Mouse (Mus musculus): Measurements from ENCODE around the gene Cdc37. TPM values are rescaled to one million over a fixed set of nuclear protein-coding genes. Genes with fewer than 3 reads are reported as not detected.
"Not testable (repeated sequence)": the region's sequence is repeated elsewhere in the genome, so short reads cannot be mapped to it uniquely, and the experiment has no call there.

Gene Cdc37
- total RNA-seq (2022), result 100 to 1,000 TPM; 162 to 190 (median 174) TPM

DNA sequence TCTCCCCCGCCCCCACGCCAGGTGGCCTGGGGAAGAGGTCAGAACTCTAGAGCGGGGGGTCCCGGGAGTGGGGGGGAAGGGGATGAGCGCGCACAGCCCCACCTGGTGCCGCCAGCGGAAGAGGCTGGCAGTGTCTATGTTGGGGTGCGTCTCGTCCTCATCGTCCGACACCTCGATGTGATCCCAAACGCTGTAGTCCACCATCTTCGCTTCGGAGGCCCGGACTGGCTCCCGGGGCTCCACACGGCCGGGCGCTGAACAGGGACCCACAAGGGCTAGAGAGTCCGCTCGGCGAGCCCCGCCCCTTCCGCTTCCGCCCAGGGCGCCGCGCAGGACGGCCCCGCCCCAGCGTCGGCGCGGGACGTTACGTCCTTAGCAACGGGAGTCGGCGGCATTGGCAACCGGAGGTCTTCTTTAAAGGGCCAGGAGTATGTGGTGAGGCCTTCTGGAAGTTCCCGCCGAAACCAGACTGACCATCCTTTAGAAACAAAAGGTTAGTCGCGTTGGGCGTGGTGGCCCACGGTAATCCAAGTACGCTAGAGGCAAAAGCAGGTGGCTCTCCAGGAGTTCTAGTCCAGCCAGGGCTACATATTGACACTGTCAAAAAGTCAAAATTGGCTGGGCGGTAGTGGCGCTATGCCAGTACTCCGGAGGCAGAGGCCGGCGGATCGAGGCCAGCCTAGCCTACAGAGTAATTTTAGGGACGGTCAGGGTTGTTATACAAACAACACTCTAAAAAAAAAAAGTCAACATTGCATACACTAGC, at the start of gene Cdc37:
Gene Cdc37 (minus strand): TSS at position 329 of the 766 bp plus-strand sequence.
- peak; percentile 87 for DNase-seq

DNA sequence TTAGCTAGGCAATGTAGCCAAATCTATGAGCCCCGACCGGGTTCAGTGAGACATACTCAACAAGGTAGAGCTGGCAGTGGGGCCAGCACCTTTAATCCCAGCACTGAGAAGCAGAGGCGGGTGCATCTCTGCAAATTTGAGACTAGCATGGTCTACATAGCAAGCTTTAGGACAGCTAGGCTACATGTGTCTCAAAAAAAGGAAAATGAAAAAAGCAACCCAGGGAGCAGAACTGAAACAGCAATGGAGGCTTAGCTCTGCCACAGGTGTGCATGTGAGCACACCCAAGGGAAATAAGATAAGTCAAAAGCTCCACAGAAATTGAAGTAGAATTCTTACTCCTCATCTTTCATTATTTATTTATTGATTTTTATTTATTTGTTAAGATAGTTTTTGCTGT, 49.2 kb upstream of the Cdc37 start:
- DNase-seq, result no peak

DNA sequence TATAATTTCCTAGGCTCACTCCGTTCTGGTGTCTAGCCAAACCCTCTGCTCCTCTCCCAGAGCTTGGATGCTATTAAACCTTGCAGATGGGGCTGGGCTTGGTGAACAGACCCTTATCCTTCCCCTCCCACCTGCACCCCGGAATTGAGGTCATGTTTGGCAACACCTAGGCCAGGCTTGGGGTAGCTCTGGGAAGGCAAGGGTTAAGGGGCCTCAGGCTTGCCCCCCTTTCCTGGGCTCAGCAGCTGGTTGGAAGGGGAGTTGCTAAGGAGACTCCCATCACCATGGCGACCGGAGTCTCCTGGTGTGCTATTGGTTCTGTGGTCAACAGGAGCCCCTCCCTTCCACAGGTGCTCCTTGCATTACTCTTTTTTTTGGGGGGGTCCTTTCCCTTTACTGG, 48.2 kb upstream of the Cdc37 start:
- DNase-seq, result no peak

DNA sequence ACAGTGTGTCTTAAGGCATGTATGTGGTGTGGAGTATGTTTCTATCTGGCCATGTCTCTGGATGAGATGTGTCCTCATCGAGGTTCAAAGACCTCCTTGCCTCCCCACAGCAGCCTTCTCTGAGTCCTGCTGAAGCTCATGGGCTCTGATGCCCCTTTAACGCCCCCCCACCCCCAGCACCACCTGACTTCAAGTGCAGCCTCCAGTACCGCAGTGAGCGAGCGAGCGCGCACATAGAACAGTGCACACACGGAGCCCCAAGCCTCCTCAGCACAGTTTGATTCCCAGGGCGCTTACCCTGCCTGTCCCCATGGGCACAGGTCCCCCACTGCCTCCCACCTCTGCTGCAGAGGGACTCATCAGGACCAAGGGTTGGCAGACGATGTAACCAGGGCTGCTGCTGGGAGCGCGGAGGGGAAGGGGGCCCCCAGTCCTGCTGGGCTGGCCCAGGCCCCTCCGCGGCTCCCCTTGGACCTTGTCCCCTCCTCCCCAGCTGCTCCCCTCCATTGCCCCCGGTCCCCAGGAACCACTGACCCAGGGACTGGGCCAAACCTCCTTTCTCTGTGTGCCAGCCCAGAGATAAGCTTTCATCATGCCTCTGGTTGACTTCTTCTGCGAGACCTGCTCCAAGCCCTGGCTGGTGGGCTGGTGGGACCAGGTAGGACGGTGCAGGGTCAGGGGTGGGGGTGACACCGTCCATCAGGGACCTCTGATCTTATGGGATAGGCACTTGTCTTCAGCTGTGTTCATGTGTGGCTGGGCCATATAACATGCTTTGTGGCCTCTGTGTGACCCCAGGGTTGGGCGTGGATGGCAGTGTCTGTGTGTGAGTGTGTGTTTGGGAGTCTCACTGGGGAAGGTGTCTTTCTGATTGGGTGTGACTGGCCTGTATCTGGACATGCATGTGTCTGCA, 47.0 kb upstream of the Cdc37 start:
- DNase-seq, result no peak

DNA sequence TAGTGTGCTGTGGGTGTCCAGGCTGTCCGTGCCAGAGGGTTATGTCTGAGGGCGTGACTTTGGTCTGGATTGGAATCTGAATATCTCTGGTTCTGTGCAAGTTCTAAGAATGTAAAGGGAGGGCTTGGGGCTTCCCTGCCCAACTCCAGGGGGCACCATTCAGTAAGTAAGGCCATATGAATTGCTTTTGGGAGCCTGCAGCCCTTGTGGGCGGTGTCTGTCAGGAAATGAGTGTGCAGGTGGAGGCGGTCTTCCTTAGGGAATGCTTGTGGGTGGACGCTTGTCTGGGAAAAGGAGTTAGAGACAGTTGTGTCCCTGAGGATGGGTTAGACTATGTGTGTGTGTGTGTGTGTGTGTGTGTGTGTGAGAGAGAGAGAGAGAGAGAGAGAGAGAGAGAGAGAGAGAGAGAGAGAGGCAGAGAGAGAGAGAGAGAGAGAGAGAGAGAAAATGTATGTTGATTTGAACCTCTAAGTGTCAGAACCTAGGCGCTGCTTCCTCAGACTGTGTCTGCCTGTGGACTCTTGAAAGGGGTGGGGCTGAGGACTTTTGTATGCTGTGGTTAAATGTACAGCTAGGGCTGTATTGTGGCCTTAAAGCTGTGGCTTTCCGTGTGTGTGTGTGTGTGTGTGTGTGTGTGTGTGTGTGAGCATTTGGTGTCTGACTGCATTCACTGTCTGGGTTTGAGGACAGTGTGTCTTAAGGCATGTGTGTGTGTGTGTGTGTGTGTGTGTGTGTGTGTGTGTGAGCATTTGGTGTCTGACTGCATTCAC, 46.1 kb upstream of the Cdc37 start:
- DNase-seq, result not testable (repeated sequence)

DNA sequence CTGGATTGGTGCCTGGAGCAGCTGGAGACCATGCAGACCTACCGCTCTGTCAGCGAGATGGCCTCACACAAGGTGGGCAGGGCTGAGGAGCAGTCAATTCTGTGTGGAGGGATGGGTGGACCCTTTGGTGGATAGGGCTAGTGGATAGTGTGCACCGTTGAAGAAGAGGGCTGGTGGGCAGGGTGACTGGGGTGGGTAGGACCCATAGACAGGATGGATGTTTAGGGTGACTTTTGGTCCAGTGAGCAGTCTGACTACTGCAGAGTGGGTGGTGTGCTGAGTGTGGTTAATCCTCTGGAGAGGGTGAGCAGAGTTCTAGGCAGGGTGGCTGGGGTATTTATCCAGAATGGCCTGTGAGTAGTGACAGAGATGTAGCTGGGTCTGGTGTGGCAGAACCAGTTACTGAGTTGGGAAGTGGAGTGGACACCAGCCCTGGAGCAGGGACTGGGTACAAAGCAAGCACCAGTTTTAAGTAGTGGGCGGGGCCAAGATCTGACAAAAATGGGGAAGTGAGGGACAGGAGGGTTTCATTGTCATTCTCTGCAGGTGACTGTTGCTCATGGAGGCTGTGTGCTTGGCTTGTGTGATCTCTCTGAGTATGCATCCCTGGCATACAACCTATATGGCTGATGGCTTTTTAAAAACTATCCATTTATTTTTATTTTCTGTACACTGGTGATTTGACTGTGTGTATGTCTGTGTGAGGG, 45.2 kb upstream of the Cdc37 start:
- no peak for DNase-seq

DNA sequence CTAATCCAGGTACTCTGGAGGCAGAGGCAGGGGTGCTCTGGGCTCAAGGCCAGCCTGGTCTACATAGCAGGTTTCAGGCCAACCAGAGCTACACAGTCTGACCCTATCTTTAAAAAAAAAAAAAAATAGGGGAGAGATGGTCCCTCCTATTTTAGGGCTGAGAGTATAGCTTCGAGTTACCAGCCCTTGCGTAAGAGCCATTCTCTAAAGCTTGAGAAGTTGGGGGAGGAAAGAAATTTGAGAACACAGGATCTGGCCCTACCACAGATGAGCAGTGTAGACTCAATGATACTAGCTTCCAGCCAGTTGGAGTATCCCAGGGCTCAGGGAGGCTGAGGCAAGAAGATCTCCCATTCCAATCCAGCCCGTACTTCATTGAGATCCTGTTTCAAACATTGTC, 44.0 kb upstream of the Cdc37 start:
- no peak for DNase-seq

DNA sequence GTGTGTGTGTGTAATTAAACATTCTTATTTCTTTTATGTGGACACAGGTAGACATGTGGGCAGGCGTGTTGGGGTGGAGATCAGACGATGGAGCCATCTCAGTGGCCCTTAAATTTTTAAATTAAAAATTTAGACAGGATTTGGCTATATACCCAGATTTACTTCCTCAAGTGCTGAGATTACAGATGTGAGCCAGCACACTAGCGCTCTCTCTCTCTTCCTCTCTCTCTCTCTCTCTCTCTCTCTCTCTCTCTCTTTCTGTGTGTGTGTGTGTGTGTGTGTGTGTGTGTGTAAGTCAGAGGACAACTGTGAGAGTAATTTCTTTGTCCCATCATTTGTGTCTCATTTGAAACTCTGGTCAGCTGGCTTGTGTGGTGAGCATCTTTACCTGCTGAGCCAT, 40.9 kb upstream of the Cdc37 start:
- no peak for DNase-seq

DNA sequence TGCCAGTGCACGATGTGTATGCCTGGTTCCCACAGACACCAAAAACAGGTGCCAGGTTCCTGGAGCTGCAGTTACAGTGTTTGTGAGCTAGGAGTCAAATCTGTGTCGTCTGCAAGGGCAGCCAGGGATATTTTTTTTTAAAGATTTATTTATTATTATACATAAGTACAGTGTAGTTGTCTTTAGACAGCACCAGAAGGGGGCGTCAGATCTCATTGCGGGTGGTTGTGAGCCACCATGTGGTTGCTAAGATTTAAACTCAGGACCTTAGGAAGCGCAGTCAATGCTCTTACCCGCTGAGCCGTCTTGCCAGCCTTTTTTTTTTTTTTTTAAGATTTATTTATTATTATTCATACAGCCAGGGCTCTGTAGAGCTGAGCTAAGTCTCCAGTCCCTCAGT, 40.1 kb upstream of the Cdc37 start:
- DNase-seq, result no peak

DNA sequence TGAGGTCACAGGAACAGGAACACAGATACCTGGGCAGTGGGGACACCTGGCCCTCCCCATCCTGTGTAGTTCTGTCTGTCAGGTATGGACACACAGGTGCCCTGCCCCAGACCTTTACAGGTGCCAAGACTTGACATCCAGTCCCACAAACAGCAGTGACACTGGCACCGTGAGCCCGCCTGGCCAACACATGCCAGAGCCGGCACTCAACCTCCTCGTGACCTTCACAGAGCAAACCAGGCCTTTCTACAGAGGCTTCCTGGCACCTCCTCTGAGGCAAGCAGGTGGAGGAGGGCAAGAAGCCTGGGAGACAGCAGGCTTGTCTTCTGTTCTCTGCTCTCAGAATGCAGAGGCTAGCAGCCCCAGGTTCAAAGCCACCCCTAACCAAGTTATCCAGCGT, 35.7 kb upstream of the Cdc37 start:
- no peak for DNase-seq

DNA sequence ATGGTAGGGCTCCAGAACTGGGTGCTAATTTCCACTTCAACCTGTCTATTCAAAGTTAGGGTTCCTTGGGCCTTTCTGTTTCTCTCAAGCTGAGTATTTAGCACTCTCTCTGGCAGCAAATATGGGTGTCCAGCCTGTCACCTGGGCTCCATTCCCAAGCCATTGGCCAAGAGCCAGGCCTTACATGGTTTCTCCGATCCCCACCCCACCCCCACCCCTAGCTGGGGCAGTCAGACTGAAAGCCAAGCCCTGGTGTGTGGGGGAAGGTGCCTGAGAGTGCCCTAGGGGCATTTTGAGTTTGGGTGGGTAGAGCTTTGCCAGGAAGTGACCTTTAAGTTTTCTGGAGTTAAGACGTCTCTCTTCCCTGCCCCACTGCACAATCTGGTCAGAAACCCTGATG, 35.0 kb upstream of the Cdc37 start:
- no peak for DNase-seq

DNA sequence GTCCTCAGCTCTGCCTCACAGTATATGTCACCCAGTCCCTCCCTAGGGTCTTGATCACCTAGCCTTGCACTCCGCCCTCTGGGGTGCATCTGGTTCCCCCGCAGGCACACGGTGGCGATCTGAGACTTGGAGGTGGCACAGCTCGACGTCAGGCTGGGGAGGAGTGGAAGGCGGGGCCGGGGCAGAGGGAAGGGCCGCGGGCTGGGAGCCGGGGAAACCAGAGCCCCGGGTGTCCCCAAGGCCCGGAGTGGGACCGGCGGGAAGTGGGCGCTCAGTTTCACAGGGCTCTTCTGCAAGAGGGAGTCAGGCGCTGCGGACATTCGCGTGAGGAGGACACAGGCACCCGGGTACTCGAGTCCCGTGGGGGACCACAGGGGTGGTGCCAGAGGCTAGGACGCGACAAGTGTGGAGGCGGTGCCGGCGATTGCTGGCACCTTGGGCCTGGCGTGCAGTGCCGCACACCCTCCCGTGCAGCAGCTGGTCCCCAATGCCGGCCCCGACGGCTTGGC, 34.2 kb upstream of the Cdc37 start:
- no peak for DNase-seq

DNA sequence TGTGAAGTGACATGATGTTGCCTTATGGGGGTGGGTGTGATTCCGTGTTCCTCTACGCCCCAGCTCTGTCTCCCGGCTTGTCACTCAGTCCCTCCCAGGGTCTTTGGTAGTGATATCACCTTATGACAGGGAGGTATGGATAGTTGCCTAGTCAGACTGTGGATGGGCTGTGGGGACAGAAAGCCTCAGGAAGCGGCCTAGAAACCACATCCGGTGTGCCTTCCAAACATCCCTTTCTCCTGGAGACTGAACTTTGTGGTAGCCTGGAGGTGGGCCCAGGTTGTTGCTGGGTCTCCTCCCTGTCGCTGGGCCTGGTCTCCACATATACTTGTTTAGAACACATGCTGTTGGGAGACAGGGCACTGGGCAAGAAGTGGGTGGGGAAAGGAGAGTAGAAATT, 33.6 kb upstream of the Cdc37 start:
- no peak for DNase-seq

DNA sequence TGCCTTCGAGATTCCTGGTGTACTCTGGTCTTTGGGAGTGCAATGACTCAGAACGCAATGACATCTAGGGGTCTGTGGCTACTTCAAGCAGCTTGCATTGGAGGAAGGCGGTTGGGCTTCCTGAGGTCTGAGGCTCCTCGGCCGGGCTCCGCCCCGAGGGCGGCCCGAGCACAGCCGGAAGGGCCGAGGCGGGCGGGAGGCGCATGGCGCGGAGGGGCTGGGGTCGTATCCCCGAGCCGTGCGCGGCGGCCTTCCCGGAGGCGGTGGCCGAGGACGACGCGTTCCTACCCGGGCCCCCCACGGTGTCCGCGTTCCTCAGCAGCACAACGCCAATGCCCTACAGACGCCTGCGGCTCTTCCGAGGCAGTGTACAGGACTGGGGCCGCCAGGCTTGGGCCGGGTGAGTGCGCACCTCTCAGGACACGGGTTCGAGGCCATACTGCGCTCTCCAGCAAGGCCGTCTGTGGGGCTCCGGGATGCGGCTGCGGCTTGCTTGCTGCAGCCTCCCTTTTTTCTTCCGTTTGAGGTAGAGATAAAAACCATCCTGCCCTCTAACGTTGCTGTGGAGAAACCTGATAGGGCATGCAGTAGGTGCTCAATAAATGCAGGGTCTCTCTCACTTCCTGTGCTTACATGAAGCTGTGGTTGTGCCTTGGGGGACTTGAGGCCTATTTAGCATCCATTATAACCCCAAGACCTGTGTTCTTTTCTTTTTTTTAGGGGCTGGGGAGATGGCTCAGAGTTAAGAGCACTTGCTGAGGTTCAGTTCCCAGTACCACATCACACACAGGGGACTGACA, 31.8 kb upstream of the Cdc37 start:
- no peak for DNase-seq

DNA sequence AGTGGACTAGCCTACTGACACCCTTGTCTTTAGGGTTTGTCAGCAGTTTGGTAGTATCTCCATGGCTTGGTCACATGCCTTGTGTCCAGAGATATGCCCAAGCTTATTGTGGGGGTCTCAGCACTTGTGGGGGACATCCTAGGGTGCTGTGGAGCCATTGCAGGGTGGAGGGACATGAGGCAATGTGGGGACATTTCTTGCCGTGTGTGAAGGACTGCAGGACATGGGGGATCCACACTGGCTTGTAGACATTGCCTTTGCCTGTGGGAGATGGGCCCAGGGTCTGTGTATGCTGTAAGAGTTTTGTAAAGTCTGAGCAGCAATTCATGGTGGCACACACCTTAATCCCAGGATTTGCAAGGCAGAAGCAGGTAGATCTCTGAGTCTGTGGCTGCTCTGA, 31.1 kb upstream of the Cdc37 start:
- no peak for DNase-seq

DNA sequence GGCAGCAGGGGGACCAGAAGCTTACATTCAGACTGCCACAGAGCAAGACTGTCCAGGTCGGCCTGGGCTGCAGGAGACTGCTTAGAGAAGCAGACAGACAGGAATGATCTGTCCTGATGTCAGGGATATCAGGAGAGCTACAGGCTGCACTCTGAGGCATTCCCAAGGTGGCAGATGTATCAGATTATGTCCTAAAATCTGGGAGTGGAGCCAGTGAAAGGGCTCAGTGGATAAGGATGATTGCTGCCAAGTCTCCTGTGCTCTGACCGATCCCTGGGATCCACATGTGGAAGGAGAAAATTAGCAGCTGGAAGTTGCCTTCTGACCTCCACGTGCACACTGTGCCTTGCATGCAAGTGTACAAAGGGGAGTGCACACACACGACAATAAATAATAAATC, 30.6 kb upstream of the Cdc37 start:
- DNase-seq, result no peak

DNA sequence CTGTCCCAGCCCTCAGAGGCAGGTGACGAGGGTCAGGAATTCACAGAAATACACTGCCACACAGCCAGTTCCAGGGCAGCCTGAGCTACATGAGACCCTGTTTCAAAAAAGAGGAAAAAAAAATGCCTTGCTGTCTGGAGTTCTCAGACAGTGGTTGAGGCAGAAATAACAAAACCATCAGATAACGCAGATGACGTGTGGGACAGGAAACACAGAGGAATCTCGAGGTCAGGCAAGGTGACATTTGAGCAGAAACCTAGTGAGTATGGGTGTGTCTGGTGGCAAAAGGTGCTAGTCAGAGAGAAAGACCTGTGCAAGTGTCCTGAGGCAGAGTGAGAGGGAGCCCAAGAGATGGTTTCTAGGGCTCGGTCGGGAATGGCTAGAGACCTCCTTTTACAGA, 22.6 kb upstream of the Cdc37 start:
- no peak for DNase-seq

DNA sequence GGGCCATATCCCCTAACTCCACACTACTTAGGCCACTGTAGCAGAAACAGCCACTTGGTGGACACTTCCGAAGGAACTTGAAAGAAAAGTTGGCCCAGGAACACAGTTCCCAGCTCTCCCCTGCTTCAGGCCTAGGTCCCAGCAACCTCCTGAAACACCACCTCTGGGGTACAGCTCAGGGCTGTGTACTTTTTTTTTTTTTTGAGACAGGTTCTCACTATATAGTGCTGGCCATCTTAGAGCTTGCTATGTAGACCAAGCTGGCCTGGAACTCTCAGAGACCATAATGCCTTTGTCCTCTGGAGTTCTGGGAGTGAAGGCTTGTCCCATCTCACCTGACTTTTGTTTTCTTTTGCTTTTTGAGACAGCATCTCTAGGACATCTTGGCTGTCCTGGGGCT, 19.4 kb upstream of the Cdc37 start:
- DNase-seq, result no peak

DNA sequence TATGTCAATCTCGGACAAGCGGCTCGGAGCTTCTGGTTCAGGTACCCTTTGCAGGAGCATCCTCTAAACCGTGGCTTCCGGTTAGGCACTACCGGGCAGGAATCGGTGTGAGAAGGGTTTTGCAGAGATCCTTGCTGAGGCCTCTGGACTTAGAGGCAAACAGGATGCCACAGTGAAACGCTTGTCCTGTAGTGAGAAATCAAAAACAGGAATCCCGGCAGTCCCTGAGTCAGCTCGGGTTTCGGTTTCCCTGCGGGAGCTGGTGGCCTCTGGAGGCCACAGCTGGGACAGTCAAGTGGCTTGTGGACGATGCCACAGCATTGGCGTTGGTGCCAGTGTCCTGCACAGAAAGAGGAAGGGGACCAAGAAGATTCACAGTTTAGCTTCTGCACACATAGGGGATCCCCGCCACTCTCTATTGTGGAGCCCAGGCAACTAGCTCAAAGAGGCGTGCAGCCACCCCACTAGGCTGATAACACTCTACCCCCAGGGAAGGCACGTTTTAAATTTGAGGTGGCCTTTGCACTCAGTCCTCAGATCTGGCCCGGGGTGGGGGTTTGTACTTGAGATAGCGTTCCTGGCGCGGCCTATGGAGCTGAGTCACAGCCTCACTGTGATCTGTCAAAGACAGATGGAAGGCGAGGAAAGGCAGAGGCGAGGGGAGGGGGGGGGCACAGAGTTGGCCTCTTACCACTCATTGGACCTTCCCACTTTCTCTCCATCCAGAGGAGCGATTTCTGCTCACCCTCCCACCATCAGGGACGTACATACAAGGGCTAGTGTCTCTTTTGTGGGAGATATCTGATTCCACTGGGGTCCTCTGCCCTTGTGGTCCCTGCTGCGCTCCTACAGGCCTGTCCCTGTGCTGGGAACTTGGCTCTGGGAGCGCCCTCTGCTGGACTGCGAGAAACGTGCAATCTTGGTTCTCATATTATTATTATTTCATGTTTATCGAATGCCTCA, 18.7 kb upstream of the Cdc37 start:
- DNase-seq, result peak; percentile 62

Data from adrenal gland, adult 8-10 months (tissue).